Mouse (Mus musculus) adrenal gland, adult (tissue): ENCODE data around the gene Olfr463.

Experiments
- DNase-seq, 2 experiments: peaks; one replicate each; pipeline ENCODE4 v3.0.0; 2022 to 2023; ENCODE audit warnings: low spot score in 1 of 2; ENCODE audit not compliant: inconsistent age in 2 of 2

Gene Olfr463

DNA sequence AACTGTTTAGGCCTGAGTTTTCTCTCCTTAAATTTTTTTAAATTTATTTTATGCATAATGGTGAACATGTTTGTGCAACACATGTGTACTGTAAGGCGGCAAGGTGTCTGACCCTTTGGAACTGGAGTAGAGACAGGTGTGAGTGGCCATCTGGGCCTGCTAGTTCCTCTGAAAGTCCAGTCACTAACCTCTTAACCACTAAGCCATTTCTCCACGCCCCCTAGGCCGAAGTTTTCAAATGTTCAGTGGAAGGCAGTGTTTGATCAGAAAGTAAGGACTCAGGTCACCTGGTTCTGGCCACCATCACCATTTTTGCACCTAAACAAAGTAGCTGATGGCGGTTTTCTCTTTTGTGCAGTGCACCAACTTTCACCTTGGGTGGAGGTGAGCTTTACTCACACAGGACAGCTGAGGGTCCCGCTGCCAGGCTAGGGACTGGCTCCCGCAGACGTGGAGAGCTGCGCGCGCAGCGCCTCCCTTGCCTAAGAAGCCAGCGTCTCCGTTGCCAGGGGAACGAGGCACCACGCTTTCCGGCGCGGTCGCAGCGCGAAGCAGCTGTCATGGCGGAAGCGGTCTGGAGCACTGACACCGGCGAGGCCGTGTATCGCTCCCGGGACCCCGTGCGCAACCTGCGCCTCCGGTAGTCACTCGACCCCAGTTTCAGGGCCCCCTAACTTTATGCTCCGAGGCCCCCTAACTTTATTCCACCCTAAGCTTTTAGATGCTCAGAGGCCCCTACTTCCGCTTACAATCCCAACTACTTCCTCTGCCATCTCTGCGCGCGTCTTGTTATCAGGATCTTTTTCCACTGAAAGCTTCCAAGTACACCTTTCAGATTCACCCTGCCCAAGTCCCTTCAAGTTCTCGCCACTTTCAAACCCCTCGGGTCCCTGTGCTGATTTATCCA, 44.2 kb downstream of the Olfr463 start, which contains the start of gene Mks1:
TSS of gene Mks1 (plus strand) at position 526 of the 907 bp plus-strand sequence.
- DNase-seq: peak; percentile 91 to 97

- no peak for DNase-seq
Measured at GRCm38 (mm10) chr11:87847884-87848283, 49.3 kb downstream of the Olfr463 start.

GRCm38 (mm10) chr11:87846968-87847600, 50.1 kb downstream of the Olfr463 start:
- DNase-seq: no peak
